Mouse (Mus musculus) thymus, adult 2 months (tissue): ENCODE measurements at regions not wholly inside any gene's neighbourhood (a gene's known extent, or its start where the extent isn't known, plus 50 kb on each side); places are given as distances from the start of the nearest gene placed in this dataset.

ENCODE experiments used
- CTCF ChIP-seq: fragments of 200-500 bp; IDR thresholded peaks from 2 replicates; pipeline ENCODE4 v1.5.1; 2012; ENCODE audit warnings: mild to moderate bottlenecking, control low read depth, low read length, moderate library complexity, borderline replicate concordance; ENCODE audit not compliant: control insufficient read depth, poor library complexity, insufficient read depth; ENCODE audit errors: extremely low read depth
- POLR2A ChIP-seq: fragments of 200-500 bp; IDR thresholded peaks from 2 replicates; pipeline ENCODE4 v1.6.1; 2012; ENCODE audit warnings: mild to moderate bottlenecking, low read length, control low read depth, moderate library complexity; ENCODE audit not compliant: control insufficient read depth, poor library complexity, insufficient read depth; ENCODE audit errors: extremely low read depth

DNA sequence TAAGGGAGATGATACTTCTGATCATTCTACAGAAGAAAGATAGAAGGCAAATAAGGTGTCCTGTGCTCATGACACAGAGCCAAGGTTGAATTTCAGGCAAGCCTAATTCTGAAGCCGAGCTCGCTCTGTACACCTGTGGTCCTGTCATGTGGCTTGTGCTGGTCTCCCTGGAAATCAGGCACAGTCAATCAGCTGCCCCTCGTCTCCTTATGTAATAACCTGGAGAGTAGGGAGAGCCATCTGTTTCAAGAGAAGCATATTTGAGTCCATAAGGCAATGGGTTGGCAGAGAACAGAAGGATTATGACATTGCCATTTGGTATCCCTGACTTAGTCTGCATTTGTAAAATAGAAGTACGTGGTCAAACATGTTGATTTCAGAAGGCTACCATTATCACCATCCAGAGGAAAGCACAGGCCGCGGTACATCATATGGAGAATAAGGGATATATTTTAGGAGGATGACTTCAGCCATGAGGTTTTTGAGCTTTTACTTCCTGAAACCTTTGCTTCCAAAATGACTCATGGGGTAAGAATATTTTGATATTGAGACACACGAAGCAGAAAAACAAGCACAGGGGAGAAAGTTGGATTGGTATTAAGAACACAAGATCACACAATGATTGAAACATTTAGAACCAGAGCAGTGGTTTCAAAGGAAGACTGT lies 211.9 kb downstream of the Btg1 start:
- TF ChIP-seq CTCF = no peak
- TF ChIP-seq POLR2A = no peak
